Comparison of ENCODE assay signal across 11 mouse cellular contexts in the genomic region with DNA sequence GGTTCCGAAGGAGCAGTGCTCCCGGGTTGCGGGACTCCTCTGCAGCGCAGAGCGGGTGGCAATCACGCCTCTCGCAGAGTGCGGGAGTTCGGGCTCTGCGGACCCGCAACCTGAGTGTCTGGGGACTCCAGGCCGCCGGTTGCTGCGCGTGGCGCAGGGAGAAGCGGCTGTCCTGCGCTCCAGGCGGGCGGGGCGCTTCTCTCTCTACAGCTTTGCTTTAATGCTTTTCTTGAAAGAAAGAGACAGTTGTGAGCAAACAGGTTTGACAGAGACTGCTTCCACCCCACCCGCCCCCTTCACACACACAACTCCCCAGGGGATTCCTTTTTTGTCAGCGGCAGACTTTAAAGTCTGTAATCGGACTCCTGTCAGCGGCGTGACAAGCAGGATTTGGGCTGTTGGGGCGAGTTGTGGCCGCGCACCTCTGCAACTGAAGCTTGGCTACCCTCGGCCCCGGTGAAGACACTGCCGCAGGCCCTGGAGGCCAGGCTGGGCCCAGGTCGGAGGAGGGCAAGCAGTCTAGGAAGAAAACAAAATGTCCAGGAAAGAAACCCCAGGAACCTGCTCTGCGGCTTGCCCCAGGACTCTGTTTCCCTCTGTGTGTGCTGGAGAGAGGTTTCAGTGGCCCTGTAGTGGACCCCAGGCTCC. TPM values are rescaled to one million over a fixed set of nuclear protein-coding genes. Genes with fewer than 3 reads are reported as not detected.
DNase-seq lines count a peak whose midpoint lies in the region; ATAC-seq and TF ChIP-seq lines count a peak whose summit lies in the region.
"Had no signal": no experiment of that assay in that cellular context is flagged by ENCODE, and none has a peak within 500 bp of the region (broad histone marks: within the 10 kb centered on the region; RNA-seq: fewer than 3 reads in every experiment).

No protein-coding gene starts in this region.

- H3K4me3 ChIP-seq in heart, postnatal 0 days (ENCODE audit: low read depth, low read length), result peak overlapping the region; percentile 19
- H3K4me3 ChIP-seq in hindbrain, embryonic 16.5 days (ENCODE audit: low read length), result peak overlapping the region; percentile 14
- 0 out of 2 replicates have a peak overlapping the region, but pooled peaks have one; percentile 9 for H3K4me3 ChIP-seq in neural tube, embryonic 12.5 days

- no peaks in the 10 kb centered on the region for H3K36me3 ChIP-seq in heart, postnatal 0 days (replicated peaks; ENCODE audit: control insufficient read depth, insufficient read depth, low read length)
- H3K36me3 ChIP-seq in hindbrain, embryonic 16.5 days (ENCODE audit: control insufficient read depth, insufficient read depth, low read length), result no peaks in the 10 kb centered on the region
- no peaks in the 10 kb centered on the region for H3K36me3 ChIP-seq in neural tube, embryonic 12.5 days
- H3K36me3 ChIP-seq: G1E had no signal

- 0 out of 2 replicates have a peak, but pooled peaks cover 2% of the 10 kb centered on the region for H3K4me1 ChIP-seq in heart, postnatal 0 days (ENCODE audit: control insufficient read depth, insufficient read depth)
- peaks cover 21% of the 10 kb centered on the region for H3K4me1 ChIP-seq in hindbrain, embryonic 16.5 days (ENCODE audit: control insufficient read depth, insufficient read depth, low read depth, low read length)
- H3K4me1 ChIP-seq in neural tube, embryonic 12.5 days, result peaks cover 45% of the 10 kb centered on the region

- no peak for ATAC-seq in heart, postnatal 0 days (ENCODE audit: insufficient read depth, low read depth)
- no peak for ATAC-seq in hindbrain, embryonic 16.5 days
- ATAC-seq in neural tube, embryonic 12.5 days (ENCODE audit: low FRiP score, low read depth), result no peak

- H3K27me3 ChIP-seq in heart, postnatal 0 days (ENCODE audit: control insufficient read depth, insufficient read depth, low read length), result peaks cover 100% of the 10 kb centered on the region
- peaks cover 36% of the 10 kb centered on the region for H3K27me3 ChIP-seq in hindbrain, embryonic 16.5 days (replicated peaks; ENCODE audit: control insufficient read depth, insufficient read depth, low read length)
- peaks cover 96% of the 10 kb centered on the region for H3K27me3 ChIP-seq in neural tube, embryonic 12.5 days (replicated peaks)

- no peak for TF ChIP-seq CTCF in heart, postnatal 0 days (IDR thresholded peaks at IDR 0.05; ENCODE audit: low read depth)

- H3K9me3 ChIP-seq in heart, postnatal 0 days (replicated peaks; ENCODE audit: control insufficient read depth, low read length), result no peaks in the 10 kb centered on the region
- no peaks in the 10 kb centered on the region for H3K9me3 ChIP-seq in hindbrain, embryonic 16.5 days (ENCODE audit: control insufficient read depth, low read length)
- H3K9me3 ChIP-seq in neural tube, embryonic 12.5 days, result no peaks in the 10 kb centered on the region

- TF ChIP-seq EP300 in heart, postnatal 0 days (IDR thresholded peaks at IDR 0.05; ENCODE audit: low read depth), result no peak

- WGBS in heart, postnatal 0 days, result under 1% methylated on average over 34 of the region's 34 CpGs
- WGBS in hindbrain, embryonic 16.5 days, result under 1% methylated on average over 34 of the region's 34 CpGs
- WGBS in neural tube, embryonic 12.5 days, result under 1% methylated on average over 34 of the region's 34 CpGs

- intact Hi-C loops in gastrocnemius, postnatal 36 days (cut with DNase I), result no loop called here

- no peak for DNase-seq in heart, postnatal 0 days (ENCODE audit: low spot score)
- DNase-seq in heart, adult 8-10 months (ENCODE audit: low spot score), result no peak
- peak; percentile 64 for DNase-seq in embryo, embryonic 11 days
- DNase-seq in gastrocnemius, postnatal 36 days, result no peak
- no peak for DNase-seq in urinary bladder, postnatal 14 days (ENCODE audit: low spot score)
- DNase-seq in adipocyte (ENCODE audit: low spot score), result no peak
- DNase-seq: thymus, postnatal 36 days had no signal

- no peak overlapping the region for H3K27ac ChIP-seq in heart, postnatal 0 days (ENCODE audit: low read depth)
- peak overlapping the region; percentile 47; the same call in 1 of the 2 replicates for H3K27ac ChIP-seq in hindbrain, embryonic 16.5 days (ENCODE audit: low read depth, low read length)
- H3K27ac ChIP-seq in neural tube, embryonic 12.5 days, result no peak overlapping the region

- no peak overlapping the region for H3K4me2 ChIP-seq in heart, postnatal 0 days (ENCODE audit: low read depth, low read length)
- H3K4me2 ChIP-seq in hindbrain, embryonic 16.5 days (ENCODE audit: low read length), result peak overlapping the region; percentile 26
- H3K4me2 ChIP-seq in neural tube, embryonic 12.5 days (replicated peaks), result peak overlapping the region; percentile 43

- H3K9ac ChIP-seq in heart, postnatal 0 days (replicated peaks; ENCODE audit: low read depth, low read length), result no peak overlapping the region
- H3K9ac ChIP-seq in hindbrain, embryonic 16.5 days (ENCODE audit: low read depth, low read length), result 0 out of 2 replicates have a peak overlapping the region, but pooled peaks have one; percentile 13
- no peak overlapping the region for H3K9ac ChIP-seq in neural tube, embryonic 12.5 days

RNA-seq across cellular contexts. Expression of gene Sox14, which starts 4.3 kb away (rescaled TPM):
- not detected in 2 replicates for total RNA-seq in heart, postnatal 0 days (2014; rRNA removed; ENCODE audit: low replicate concordance)
- polyA plus RNA-seq in heart, postnatal 0 days (2015; fragmentation: Nextera tagmentation; extraction: Ambion mirVana), result not detected in 2 replicates
- not detected for total RNA-seq in heart, adult 8-10 months (2022)
- 10.0 and 12.6 TPM in 2 replicates for polyA plus RNA-seq in hindbrain, embryonic 16.5 days (2015; fragmentation: Nextera tagmentation; extraction: Ambion mirVana)
- 7.4 and 8.2 TPM in 2 replicates for polyA plus RNA-seq in neural tube, embryonic 12.5 days (2016; fragmentation: Nextera tagmentation; extraction: Ambion mirVana)
- total RNA-seq in gastrocnemius, postnatal 36 days (2021), result not detected
- total RNA-seq: left cerebral cortex, adult 18-20 months had no signal
- polyA plus RNA-seq: G1E had no signal
